In genomic region chr5:130027696-130028095, GRCm38 (mm10) we compare ENCODE assay signal across 12 mouse cellular contexts.
"Had no signal": no experiment of that assay in that cellular context is flagged by ENCODE, and none has a peak within 500 bp of the region (broad histone marks: within the 10 kb centered on the region; RNA-seq: fewer than 3 reads in every experiment).

No protein-coding gene starts in this region.

- H3K27me3 ChIP-seq: limb, embryonic 15.5 days; midbrain, embryonic 15.5 days had no signal

- H3K4me2 ChIP-seq: limb, embryonic 12.5 days; limb, embryonic 15.5 days; lung, embryonic 14.5 days; midbrain, embryonic 12.5 days; midbrain, embryonic 15.5 days; neural tube, embryonic 13.5 days had no signal

- H3K27ac ChIP-seq: limb, embryonic 12.5 days; limb, embryonic 15.5 days; liver, embryonic 13.5 days; macrophage; midbrain, embryonic 12.5 days; midbrain, embryonic 15.5 days; neural tube, embryonic 13.5 days had no signal

- H3K36me3 ChIP-seq: limb, embryonic 15.5 days; liver, embryonic 13.5 days; midbrain, embryonic 12.5 days; midbrain, embryonic 15.5 days; neural tube, embryonic 13.5 days had no signal

- DNase-seq: left cerebral cortex, postnatal 4 days; liver, embryonic 13.5 days; lung, embryonic 14.5 days; thymus, adult 18-20 months; thymus, postnatal 36 days had no signal

- H3K9ac ChIP-seq: limb, embryonic 12.5 days; limb, embryonic 15.5 days; liver, embryonic 13.5 days; lung, embryonic 14.5 days; midbrain, embryonic 12.5 days; midbrain, embryonic 15.5 days; neural tube, embryonic 13.5 days had no signal

- H3K9me3 ChIP-seq: limb, embryonic 12.5 days; limb, embryonic 15.5 days; liver, embryonic 13.5 days; midbrain, embryonic 12.5 days; midbrain, embryonic 15.5 days; neural tube, embryonic 13.5 days had no signal

- ATAC-seq: lung, postnatal 0 days; midbrain, embryonic 15.5 days had no signal

- H3K4me3 ChIP-seq: limb, embryonic 12.5 days; limb, embryonic 15.5 days; midbrain, embryonic 12.5 days; midbrain, embryonic 15.5 days; neural tube, embryonic 13.5 days had no signal
